Mouse (Mus musculus): ENCODE results near the gene Cbx2. TPM values are rescaled to one million over a fixed set of nuclear protein-coding genes. Genes with fewer than 3 reads are reported as not detected.

The Cbx2 gene
- polyA plus RNA-seq, 1 experiment = 11.6 TPM

DNA sequence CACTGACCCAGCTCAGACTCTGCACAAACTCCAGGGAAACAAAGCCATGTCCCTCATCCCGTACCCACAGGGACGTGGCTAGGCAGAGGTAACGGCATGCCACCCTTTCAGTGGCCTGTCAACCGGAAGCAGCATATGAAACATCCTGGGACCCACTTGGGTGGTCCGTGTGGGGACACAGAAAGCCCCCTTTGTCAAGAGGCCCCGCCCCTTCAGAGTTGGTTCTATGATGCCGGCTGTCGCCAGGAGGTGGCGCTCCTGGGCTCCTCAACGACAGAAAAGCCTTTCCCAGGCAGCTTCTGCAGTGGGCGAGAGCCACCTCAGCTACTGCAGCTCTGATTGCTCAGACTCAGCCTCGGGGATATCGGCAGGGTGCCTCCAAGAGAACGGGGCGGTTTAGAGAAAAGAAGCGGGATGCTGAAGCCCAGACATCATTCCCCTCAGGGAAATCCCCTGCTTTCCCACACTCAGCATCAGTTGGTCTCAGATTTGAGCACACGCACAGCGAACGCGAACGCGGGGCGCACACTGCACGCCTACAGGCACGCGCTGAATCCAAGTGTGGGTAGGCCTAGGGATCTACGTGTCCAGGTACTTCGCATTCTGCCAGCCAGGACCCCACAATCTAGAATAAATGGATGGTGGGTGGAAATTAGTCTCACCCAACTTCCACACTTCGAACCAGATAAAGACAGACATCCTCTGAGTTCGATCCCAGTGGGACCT is 24.1 kb upstream of the Cbx2 start:
- Histone ChIP-seq H3K4me1 (ENCODE audit: control insufficient read depth, insufficient read depth, low read length) (no peaks in the 10 kb centered on the region), H3K9me3 (replicated peaks; ENCODE audit: control insufficient read depth, insufficient read depth, low read length, poor library complexity, severe bottlenecking) (no peaks in the 10 kb centered on the region), H3K9ac (ENCODE audit: low read depth, poor library complexity, severe bottlenecking) (no peak overlapping the region), H3K4me3 (ENCODE audit: low read depth, low read length) (peak overlapping the region; percentile 43), H3K27ac (ENCODE audit: insufficient read depth, low read length) (no peak overlapping the region), H3K27me3 (ENCODE audit: control insufficient read depth, insufficient read depth, low read length, poor library complexity, severe bottlenecking) (no peaks in the 10 kb centered on the region), H3K36me3 (ENCODE audit: control insufficient read depth, insufficient read depth, low read length, poor library complexity, severe bottlenecking) (no peaks in the 10 kb centered on the region)
- TF ChIP-seq EP300 (IDR thresholded peaks at IDR 0.05; ENCODE audit: insufficient read depth, low read depth, low read length) = no peak
- TF ChIP-seq CTCF (IDR thresholded peaks at IDR 0.05; ENCODE audit: low read depth, low read length) = peak; percentile 78

DNA sequence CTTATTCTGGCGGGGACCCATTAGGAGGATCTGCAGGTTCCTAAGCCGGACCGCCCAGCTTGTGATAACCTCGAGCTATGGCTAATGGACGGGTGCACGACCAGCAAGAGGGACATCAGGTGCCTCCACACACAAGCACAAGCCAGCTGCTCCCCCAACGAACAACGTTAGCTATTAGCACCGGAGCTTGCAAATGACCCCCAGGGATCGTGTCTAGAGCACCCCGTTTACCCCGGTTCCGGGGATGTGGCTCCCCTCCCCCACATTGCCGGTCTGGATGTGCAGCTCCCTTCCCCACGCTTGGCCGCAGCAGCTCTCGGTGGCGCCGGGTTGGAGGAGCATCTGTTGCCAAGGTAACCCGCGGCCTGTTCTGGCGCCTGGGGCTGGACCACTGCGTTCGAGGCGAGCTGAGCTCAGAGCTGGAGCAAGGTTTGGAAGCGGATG is 23.4 kb upstream of the Cbx2 start:
- Histone ChIP-seq H3K27me3 (ENCODE audit: control insufficient read depth, insufficient read depth, low read length, poor library complexity, severe bottlenecking) (no peaks in the 10 kb centered on the region), H3K9ac (ENCODE audit: low read depth, poor library complexity, severe bottlenecking) (no peak overlapping the region), H3K4me1 (ENCODE audit: control insufficient read depth, insufficient read depth, low read length) (no peaks in the 10 kb centered on the region), H3K36me3 (ENCODE audit: control insufficient read depth, insufficient read depth, low read length, poor library complexity, severe bottlenecking) (no peaks in the 10 kb centered on the region), H3K4me3 (ENCODE audit: low read depth, low read length) (peak overlapping the region; percentile 43; the same call in 1 of the 2 replicates), H3K27ac (ENCODE audit: insufficient read depth, low read length) (no peak overlapping the region), H3K9me3 (replicated peaks; ENCODE audit: control insufficient read depth, insufficient read depth, low read length, poor library complexity, severe bottlenecking) (no peaks in the 10 kb centered on the region)
- TF ChIP-seq CTCF (IDR thresholded peaks at IDR 0.05; ENCODE audit: low read depth, low read length) = no peak
- no peak for TF ChIP-seq EP300 (IDR thresholded peaks at IDR 0.05; ENCODE audit: insufficient read depth, low read depth, low read length)
- no peak for TF ChIP-seq POLR2A (IDR thresholded peaks at IDR 0.05; ENCODE audit: insufficient read depth, low read length)

DNA sequence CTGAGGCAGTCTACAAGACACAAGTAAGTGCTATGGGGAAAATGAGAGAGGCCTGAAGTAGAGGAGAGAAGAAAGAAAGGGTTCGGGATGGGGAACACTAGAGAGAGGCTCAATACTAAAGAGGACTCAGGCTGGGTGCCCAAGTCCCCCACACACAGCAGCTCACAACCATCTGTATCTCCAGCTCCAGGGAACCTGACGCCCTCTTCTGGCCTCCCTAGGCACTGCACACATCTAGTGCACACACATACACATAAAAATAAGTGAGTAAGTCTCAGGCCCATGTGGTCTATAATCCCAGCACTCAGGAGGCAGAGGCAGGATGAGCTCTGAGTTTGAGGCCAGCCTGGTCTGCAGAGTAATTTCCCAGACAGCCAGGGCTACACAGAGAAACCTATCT is 21.9 kb upstream of the Cbx2 start:
- no peaks in the 10 kb centered on the region for H3K9me3 ChIP-seq (replicated peaks; ENCODE audit: control insufficient read depth, insufficient read depth, low read length, poor library complexity, severe bottlenecking)
- no peak overlapping the region for H3K27ac ChIP-seq (ENCODE audit: insufficient read depth, low read length)
- peak; percentile 31 for TF ChIP-seq CTCF (IDR thresholded peaks at IDR 0.05; ENCODE audit: low read depth, low read length)
- no peak for TF ChIP-seq EP300 (IDR thresholded peaks at IDR 0.05; ENCODE audit: insufficient read depth, low read depth, low read length)
- no peaks in the 10 kb centered on the region for H3K36me3 ChIP-seq (ENCODE audit: control insufficient read depth, insufficient read depth, low read length, poor library complexity, severe bottlenecking)
- H3K4me1 ChIP-seq (ENCODE audit: control insufficient read depth, insufficient read depth, low read length) = no peaks in the 10 kb centered on the region
- H3K27me3 ChIP-seq (ENCODE audit: control insufficient read depth, insufficient read depth, low read length, poor library complexity, severe bottlenecking) = no peaks in the 10 kb centered on the region
- H3K4me3 ChIP-seq (ENCODE audit: low read depth, low read length) = no peak overlapping the region
- no peak overlapping the region for H3K9ac ChIP-seq (ENCODE audit: low read depth, poor library complexity, severe bottlenecking)

DNA sequence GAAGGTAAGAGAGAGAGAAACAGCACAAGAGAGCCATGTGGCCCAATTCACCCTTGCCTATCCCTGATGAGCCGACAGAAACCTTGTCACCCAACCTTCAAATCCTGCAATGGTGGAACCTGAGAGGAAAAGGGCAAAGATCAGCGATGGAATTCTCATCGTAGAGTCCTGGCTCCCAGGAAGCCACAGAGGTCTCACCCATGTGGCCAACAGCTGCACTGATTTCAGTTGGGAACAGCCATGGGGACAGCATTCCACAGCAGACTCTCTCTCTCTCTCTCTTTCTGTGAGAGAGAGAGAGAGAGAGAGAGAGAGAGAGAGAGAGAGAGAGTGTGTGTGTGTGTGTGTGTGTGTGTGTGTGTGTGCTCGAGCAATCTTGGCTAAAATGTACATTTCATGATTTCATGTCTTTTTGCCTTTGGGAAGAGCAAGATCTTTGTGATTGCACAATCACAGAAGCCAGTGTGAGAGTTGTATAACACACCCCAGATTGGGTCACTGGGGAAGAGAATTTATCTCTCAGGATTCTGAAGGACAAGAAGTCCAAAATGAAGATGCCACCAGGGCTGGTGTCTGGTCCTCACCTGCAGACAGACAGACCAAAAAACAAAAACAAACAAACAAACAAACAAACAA is 21.2 kb upstream of the Cbx2 start:
- H3K27me3 ChIP-seq (ENCODE audit: control insufficient read depth, insufficient read depth, low read length, poor library complexity, severe bottlenecking) = no peaks in the 10 kb centered on the region

DNA sequence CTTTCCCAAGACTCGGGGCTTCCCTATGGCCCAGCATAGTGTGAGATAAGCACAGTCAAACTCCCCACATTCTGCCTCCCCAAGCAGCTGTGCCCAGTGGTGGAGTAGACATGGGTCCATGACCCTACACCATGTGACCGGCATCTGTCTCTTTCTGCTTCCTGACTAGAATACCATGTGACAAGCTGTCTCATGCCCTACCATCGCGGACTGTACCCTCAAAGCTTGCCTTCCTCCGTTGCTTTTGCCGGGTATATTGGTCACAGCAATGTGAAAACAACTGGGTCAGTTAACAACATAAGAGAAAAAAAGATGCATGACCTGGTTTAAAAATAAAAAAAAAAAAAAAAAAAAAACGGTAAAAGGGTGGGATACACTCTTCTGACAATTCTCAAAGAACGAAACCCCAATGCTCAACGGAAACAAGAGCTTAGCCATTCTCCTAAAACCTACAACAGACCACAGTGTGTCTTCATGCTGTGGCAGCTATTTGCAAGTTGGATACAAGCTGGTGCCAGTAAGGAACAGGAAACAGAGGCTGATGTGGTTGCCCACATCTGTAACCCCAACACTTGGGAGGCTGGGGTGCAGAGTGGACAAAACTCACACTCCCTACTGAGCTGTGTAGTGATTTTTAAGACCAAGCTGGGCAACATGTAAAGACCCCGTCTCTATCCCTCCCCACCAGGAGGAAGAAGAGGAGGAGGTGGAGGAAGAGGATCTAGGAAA is 17.1 kb upstream of the Cbx2 start:
- H3K27ac ChIP-seq (ENCODE audit: insufficient read depth, low read length) = no peak overlapping the region
- H3K36me3 ChIP-seq (ENCODE audit: control insufficient read depth, insufficient read depth, low read length, poor library complexity, severe bottlenecking) = no peaks in the 10 kb centered on the region
- H3K9me3 ChIP-seq (replicated peaks; ENCODE audit: control insufficient read depth, insufficient read depth, low read length, poor library complexity, severe bottlenecking) = no peaks in the 10 kb centered on the region
- no peak overlapping the region for H3K9ac ChIP-seq (ENCODE audit: low read depth, poor library complexity, severe bottlenecking)
- H3K27me3 ChIP-seq (ENCODE audit: control insufficient read depth, insufficient read depth, low read length, poor library complexity, severe bottlenecking) = no peaks in the 10 kb centered on the region
- no peaks in the 10 kb centered on the region for H3K4me1 ChIP-seq (ENCODE audit: control insufficient read depth, insufficient read depth, low read length)
- no peak overlapping the region for H3K4me3 ChIP-seq (ENCODE audit: low read depth, low read length)
- TF ChIP-seq POLR2A (IDR thresholded peaks at IDR 0.05; ENCODE audit: insufficient read depth, low read length) (no peak), CTCF (IDR thresholded peaks at IDR 0.05; ENCODE audit: low read depth, low read length) (no peak), EP300 (IDR thresholded peaks at IDR 0.05; ENCODE audit: insufficient read depth, low read depth, low read length) (no peak)

More for the DNA sequence above, 21.2 kb upstream of the Cbx2 start:
- no peaks in the 10 kb centered on the region for H3K4me1 ChIP-seq (ENCODE audit: control insufficient read depth, insufficient read depth, low read length)
- H3K9ac ChIP-seq (ENCODE audit: low read depth, poor library complexity, severe bottlenecking) = no peak overlapping the region
- H3K27ac ChIP-seq (ENCODE audit: insufficient read depth, low read length) = no peak overlapping the region
- H3K9me3 ChIP-seq (replicated peaks; ENCODE audit: control insufficient read depth, insufficient read depth, low read length, poor library complexity, severe bottlenecking) = no peaks in the 10 kb centered on the region
- no peak overlapping the region for H3K4me3 ChIP-seq (ENCODE audit: low read depth, low read length)
- H3K36me3 ChIP-seq (ENCODE audit: control insufficient read depth, insufficient read depth, low read length, poor library complexity, severe bottlenecking) = no peaks in the 10 kb centered on the region
- TF ChIP-seq EP300 (IDR thresholded peaks at IDR 0.05; ENCODE audit: insufficient read depth, low read depth, low read length) = no peak
- TF ChIP-seq CTCF (IDR thresholded peaks at IDR 0.05; ENCODE audit: low read depth, low read length) = no peak

DNA sequence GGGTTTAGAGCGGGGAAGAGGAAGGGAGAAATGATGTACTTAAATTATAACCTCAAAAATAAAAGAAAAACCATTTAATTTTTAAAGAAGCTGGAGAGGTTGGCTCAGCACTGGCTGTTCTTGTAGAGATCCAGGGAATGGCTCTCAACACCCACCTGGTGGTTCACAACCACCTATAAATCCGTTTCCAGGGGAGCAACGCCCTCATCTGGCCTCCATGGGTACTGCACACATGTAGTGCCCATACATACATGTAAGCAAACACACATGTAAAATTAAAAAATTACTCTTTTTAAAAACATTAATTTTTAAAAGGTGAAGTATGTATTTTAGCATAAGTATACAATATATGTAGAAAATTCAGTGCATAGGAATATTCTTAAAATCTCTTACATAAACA is 16.3 kb upstream of the Cbx2 start:
- no peaks in the 10 kb centered on the region for H3K27me3 ChIP-seq (ENCODE audit: control insufficient read depth, insufficient read depth, low read length, poor library complexity, severe bottlenecking)
- TF ChIP-seq EP300 (IDR thresholded peaks at IDR 0.05; ENCODE audit: insufficient read depth, low read depth, low read length) (no peak), POLR2A (IDR thresholded peaks at IDR 0.05; ENCODE audit: insufficient read depth, low read length) (no peak), CTCF (IDR thresholded peaks at IDR 0.05; ENCODE audit: low read depth, low read length) (no peak)
- no peak overlapping the region for H3K9ac ChIP-seq (ENCODE audit: low read depth, poor library complexity, severe bottlenecking)
- H3K36me3 ChIP-seq (ENCODE audit: control insufficient read depth, insufficient read depth, low read length, poor library complexity, severe bottlenecking) = no peaks in the 10 kb centered on the region
- H3K27ac ChIP-seq (ENCODE audit: insufficient read depth, low read length) = no peak overlapping the region
- H3K4me1 ChIP-seq (ENCODE audit: control insufficient read depth, insufficient read depth, low read length) = no peaks in the 10 kb centered on the region
- H3K4me3 ChIP-seq (ENCODE audit: low read depth, low read length) = no peak overlapping the region
- no peaks in the 10 kb centered on the region for H3K9me3 ChIP-seq (replicated peaks; ENCODE audit: control insufficient read depth, insufficient read depth, low read length, poor library complexity, severe bottlenecking)
